Mouse (Mus musculus) testis, postnatal 10 days (tissue): ENCODE data around the gene Abhd12.
"Not testable (repeated sequence)": the region's sequence is repeated elsewhere in the genome, so short reads cannot be mapped to it uniquely, and the experiment has no call there.

ENCODE experiments used
- DNase-seq: peaks from one replicate; pipeline ENCODE4 v3.0.0; 2021; ENCODE audit warnings: low spot score

The Abhd12 gene

GRCm38 (mm10) chr2:150904272-150904935 is at the start of gene Abhd12:
TSS of gene Abhd12 (minus strand) at chr2:150904741.
- DNase-seq: peak; percentile 100

- no peak for DNase-seq
These were observed 46.7 kb upstream of the Abhd12 start for GRCm38 (mm10) chr2:150951201-150951600.

- no peak for DNase-seq
These were observed 45.5 kb upstream of the Abhd12 start for GRCm38 (mm10) chr2:150950056-150950455.

GRCm38 (mm10) chr2:150949652-150950051 is 45.1 kb upstream of the Abhd12 start:
- no peak for DNase-seq

GRCm38 (mm10) chr2:150948786-150949185 is 44.2 kb upstream of the Abhd12 start:
- peak; percentile 56 for DNase-seq

- DNase-seq: not testable (repeated sequence)
These were observed 43.5 kb upstream of the Abhd12 start for GRCm38 (mm10) chr2:150947880-150948611.

- not testable (repeated sequence) for DNase-seq
These were observed 42.8 kb upstream of the Abhd12 start for GRCm38 (mm10) chr2:150947341-150947740.

- no peak for DNase-seq
These were observed 39.5 kb upstream of the Abhd12 start for GRCm38 (mm10) chr2:150944017-150944416.

- no peak for DNase-seq
These were observed 30.1 kb upstream of the Abhd12 start for GRCm38 (mm10) chr2:150934659-150935058.

GRCm38 (mm10) chr2:150933482-150933881 is 28.9 kb upstream of the Abhd12 start:
- no peak for DNase-seq

- DNase-seq: no peak
These were observed 26.3 kb upstream of the Abhd12 start for GRCm38 (mm10) chr2:150930806-150931205.

- no peak for DNase-seq
These were observed 24.6 kb upstream of the Abhd12 start for GRCm38 (mm10) chr2:150929156-150929555.

GRCm38 (mm10) chr2:150927038-150927720 is 22.6 kb upstream of the Abhd12 start:
- no peak for DNase-seq

GRCm38 (mm10) chr2:150923505-150923904 is 19.0 kb upstream of the Abhd12 start:
- DNase-seq: no peak

GRCm38 (mm10) chr2:150923026-150923425 is 18.5 kb upstream of the Abhd12 start:
- no peak for DNase-seq

GRCm38 (mm10) chr2:150922165-150922564 is 17.6 kb upstream of the Abhd12 start:
- DNase-seq: no peak

- no peak for DNase-seq
These were observed 17.2 kb upstream of the Abhd12 start for GRCm38 (mm10) chr2:150921697-150922096.

GRCm38 (mm10) chr2:150920543-150920942 is 16.0 kb upstream of the Abhd12 start:
- no peak for DNase-seq

GRCm38 (mm10) chr2:150918720-150919119 is 14.2 kb upstream of the Abhd12 start:
- DNase-seq: no peak

- DNase-seq: no peak
These were observed 11.2 kb upstream of the Abhd12 start for GRCm38 (mm10) chr2:150915786-150916185.

- DNase-seq: no peak
These were observed 10.4 kb upstream of the Abhd12 start for GRCm38 (mm10) chr2:150914781-150915515.

- DNase-seq: no peak
These were observed 5.8 kb upstream of the Abhd12 start for GRCm38 (mm10) chr2:150910295-150910881.
